Mouse (Mus musculus): ENCODE measurements around the gene Jph2.

Gene Jph2

DNA sequence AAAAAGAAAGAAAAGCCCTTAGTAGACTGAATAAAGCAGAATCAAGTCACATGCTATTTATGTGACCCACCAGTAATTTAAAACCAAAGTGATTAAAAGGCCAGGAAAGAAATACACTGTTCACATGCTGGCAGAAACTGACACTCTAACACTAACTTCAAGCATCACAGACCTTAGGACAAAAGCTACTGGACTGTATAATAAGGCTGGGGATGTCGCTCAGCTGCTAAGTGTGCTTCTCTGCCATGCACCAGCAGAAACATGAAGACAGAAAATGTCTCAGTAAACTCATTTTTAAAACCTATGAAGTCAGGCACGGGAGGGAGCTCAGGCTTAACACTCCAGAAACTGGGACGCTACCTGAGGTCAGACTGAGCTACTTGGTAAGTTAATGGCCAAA is 12.4 kb upstream of the Jph2 start:
- no peak for DNase-seq

DNA sequence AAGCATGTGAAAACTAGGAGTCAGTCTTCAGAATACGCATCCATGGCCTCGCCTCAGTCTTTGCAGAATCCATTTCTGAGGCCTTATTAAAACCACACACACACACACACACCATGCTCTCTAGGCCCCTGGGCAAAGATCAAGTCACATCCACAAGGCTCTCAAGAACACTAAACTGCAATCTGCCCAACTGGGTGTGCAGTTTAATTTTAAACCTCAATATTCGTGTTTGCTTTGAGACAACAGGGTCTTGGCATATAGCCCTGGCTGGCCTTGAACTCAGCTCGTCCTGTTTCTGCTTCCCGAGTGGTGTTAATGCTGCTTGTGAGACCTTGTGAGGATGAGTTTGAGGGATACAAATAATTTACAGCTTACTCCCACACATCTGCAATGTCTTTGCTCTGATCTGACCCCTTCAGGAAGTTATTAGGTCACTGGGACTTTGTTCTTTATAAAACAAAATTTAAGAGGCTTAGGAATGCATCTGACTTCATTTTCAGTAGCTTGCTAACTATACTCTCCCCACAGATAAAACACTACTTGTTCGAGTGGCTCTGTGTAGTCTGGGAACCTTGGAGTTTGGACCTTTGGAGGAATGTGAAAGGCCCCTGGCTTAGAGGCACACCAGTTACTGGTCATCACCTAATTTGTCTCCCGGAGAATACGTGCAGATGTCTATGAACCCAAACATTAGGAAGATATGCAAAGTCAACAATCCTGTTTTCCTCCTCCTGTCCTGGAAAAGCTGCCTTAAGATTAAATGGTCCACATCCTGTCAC is 6.4 kb upstream of the Jph2 start:
- DNase-seq = no peak

DNA sequence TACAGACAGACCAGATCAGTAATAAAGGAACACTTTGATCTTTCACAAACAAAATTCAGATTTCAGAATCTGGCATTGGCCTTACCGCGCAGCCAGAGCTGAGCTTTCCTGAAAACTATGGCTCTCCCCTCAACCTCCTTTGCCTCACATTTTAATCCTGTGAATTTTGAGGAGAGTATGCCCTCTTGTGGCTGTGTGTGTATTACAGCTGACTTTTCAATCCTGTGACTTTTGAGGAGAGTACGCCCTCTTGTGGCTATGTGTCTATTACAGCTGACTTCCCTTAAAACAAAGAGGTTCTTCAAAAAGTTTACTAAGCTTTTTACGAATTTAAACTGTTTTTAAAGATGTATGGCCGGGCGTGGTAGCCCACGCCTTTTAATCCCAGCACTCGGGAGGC is 3.4 kb upstream of the Jph2 start:
- DNase-seq = peak; percentile 69 to 86

DNA sequence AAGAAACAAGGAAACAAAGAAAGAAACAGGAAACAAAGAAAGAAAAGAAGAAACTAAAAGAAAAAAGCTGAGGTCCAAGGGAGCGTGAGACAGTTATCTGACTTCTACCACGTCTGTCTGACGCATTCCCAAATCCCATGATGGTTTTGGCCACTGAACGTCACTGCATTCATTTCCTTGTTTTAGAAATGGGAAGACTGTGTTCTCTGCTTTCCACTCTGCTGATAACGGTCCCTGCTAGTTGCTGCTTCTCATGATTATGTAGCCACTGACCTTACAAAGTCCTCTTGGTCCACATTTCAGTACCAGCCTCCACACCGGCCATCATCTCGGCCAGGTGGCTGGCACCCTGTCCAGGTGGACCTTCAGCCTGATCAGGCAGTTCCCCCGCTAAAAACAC is 1.4 kb upstream of the Jph2 start:
- no peak for DNase-seq

DNA sequence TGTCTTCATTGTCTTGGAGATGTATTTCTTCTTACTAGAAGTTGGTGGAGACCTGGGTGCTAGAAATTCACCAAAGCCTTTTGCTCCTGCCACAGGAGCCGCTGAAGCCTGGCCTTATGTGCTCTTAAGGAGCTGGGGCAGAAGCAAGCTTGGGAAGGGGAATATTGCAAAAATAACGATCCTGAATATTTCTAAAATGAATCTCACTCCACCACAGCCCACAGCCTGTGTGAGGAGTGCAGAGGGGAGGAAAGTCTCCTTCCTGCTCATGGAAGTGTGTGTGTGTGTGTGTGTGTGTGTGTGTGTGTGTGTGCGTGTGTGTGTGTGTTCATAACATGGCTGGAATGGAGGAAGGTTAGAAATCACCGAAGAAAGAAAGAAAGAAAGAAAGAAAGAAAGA is 977 bp upstream of the Jph2 start:
- no peak for DNase-seq

DNA sequence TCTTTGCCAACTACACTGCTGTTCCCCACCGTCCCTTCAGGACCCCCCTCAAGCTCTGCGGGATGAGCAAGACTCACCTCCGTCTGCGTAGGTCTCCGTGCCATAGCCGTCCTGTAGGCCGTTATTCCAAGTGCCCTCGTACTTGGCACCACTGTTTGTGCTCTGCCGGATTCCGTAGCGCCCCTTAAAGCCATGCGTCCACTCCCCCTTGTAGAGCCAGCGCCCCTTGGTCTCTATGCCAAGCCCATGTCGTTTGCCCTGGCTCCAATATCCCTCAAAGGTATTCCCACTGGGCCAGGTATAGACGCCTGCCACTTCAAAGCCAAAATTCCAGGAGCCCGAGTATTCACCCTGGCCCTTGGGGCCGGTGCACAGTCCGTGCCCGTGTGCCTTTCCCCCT is 722 bp downstream of the Jph2 start:
- no peak for DNase-seq

DNA sequence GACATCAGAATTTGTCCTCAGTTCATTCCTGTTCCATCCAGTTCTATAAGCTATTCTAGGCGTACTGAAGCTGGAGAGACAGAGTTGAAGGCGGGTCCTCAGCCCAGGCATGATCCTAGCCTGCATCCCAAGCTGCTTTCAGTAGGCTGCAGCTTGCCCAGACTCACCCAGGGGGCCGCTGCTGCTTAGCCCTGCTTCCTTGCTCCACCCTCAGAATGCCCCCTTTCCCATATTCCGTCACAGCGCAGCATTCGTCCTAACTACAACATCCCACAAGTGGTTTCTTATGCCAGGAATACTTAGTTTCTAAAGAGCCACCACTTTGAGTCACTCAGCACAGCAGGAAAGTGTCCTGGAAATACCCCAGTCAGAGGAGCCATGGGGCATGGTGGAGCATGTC is 2.8 kb downstream of the Jph2 start:
- DNase-seq = no peak

DNA sequence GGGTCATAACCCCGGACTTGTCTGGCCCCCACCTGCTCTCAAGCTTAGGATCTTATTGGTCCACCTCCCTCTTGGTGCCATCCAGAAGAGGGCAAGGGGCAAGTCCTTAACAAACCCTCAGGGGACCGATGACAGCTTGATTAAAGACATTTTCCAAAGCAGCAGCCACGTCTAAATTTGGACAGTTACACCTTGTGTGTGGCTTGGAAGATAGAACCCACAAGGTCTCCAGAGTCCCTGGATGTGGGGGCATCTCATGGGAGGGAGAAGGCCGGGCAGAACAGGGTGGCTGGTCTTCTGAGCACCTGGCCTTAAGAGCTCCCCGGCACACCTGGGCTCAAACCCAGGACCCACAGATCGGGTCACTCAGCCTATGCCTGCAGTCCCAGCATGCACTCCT is 3.8 kb downstream of the Jph2 start:
- no peak for DNase-seq

DNA sequence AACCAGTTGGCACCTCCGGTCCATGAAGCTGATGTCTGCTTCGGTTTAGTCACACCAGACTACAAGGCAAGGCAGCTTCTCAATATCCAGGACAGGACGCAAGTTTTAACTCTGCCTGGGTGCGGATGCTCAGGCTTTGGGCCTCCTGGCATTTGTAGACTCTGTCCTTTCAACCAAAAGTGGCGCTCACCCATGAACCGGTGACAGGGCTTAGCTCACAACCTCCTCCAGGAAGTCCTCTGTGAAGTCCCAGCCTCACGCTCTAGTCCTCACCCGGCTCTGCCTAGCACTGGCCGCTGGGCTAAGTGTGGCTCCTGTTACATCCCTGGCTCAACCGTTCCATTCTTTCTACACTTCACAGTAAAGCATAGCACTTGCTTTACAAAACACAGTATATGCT is 4.6 kb downstream of the Jph2 start:
- DNase-seq = no peak

DNA sequence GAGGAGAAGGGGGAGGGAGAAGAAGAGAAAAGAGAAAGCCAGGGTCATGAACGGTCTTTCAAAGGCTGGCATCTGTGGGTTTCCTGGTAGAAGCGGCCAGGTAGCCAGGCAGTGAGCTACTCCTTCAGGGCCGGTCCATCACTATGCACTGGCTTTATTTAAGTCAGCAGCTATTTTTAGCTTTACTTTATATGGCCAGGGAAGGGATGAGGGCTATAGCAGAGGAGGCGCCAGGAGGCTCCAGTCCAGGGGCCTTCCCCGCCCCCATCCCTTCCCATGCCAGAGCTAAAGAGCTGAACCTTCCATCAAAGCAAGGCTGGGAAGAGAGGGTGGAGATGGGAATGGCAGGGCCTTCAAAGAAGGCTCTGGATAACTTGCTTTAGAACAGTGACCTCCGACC is 5.4 kb downstream of the Jph2 start:
- DNase-seq = no peak

DNA sequence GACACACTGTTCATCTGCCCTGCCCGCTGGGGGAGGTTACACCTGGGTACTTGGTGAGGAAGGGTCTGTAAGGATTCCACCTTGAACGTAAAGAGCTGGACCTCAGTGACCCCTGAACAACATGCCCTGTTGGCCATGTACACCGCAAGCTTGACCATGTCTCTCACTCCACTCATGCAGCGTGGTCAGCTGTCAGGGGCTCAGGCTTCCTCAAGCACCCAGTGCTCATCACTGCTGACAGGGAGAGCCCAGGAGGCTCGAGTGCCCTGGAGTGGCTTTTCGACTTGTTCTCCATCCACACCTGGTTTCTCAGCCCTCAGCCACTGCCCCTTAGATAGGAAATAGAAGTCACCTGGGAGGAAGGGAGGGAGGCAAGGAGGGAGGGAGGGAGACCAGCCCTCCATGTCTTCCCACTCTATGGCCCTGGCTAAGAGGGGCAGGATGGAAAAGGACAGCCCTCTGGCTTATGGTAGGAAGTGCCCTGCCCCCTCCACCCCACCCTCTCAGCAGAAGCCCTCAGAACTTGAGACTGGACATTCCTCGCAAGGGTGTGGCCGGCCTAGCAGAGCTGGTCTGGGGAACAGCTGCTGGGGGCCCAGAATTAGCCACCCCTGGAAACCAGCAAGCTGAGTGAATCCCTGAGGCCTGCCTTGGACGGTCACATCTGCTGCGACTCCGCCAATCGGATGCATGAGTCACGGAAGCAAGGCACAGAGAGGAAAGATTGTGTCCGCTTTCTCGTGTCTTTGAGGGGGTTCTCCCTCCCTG is 11.2 kb downstream of the Jph2 start:
- DNase-seq = no peak

DNA sequence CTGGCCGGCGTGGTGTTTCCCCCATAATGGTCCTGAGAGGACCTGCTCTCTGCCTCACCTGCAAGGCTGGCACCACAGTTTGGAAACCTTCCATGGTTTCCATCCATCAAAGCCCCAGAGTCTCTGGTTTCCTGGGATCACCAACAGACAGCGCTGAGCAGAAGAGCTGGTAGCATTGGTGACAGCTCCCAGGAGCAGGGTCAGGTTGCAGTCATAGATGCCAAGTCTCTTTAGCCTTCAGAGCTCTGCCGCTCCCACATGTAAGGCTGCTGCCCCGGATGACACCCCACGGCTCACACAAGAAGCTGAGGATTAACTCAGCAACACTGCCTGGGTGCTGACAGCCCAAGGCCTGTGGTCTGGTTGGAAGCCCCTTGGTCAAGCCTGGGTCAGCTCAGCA is 12.7 kb downstream of the Jph2 start:
- DNase-seq = no peak

DNA sequence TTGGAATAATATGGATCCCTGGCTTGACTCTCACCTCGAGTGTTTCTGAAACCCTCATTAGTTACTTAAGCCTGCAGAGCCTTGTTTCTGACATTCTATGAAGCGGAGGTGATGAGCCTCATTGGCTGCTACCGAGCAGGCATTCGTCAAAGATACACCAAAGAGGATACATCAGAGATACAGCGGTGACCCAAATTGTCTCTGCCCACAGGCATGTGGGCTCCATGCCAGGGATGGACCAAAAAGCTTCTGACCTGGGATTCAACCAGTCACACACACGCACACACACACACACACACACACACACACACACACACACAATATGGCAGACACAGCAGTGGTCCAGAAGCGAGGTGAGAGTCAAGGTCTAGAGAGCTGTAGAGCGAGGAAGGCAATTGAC is 16.5 kb downstream of the Jph2 start:
- peak in 1 of 2 experiments; percentile 9 for DNase-seq

DNA sequence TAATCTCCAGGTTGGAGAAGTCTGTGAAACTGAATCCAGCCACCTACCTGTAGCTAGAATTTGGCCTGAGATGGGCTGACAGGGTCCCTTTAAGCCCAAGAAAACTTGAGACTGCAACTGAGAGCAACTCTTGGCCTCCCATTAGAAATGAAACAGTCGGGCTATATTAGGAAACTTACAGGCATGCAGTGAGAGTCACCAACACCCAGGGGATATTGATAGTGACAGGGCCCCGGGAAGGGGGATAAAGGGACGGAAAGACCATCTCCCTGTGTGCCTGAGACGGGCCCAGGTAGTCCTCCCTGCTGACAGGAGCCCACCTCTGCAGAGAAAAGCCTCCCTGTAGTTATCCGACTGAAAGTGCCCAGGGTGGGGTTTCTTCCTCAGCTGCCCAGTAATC is 18.4 kb downstream of the Jph2 start:
- DNase-seq = no peak

DNA sequence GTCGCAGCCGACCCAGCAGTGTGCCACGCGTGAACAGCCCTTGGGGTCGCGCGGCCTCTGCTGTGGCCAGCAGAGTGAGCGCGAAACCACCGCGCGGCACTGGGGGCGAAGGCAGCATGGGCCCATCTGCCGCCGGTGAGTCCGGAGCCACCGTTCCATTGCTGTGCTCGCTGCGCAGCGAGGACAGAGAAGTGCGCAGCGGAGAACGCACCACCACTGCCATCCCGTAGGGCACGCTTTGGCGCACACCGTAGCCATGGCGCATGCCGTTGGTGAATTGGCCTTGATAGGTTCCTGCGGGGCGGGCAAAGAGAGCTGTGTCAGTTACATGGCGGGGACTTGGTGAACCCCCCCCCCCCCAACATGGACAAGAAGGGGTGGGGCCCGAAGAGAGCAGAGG is 21.7 kb downstream of the Jph2 start:
- no peak for DNase-seq

DNA sequence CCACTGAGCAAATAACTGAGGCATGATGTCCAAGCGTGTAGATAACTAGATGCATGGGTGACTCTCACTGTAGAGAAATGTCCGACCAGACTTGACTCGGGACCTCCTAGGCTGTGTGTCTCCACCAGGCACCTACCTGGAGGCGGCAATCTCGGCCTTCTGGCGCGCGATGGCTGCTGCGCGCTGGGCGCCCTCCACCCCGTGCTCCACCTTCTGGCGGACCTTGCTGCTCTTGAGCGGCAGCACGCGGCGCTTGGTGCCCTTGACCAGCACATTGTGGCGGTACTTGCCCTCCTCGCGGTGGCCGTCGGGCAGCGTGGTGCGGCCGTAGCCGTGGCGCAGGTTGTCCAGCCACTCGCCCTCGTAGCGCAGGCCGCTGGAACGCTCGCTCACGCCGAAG is 22.3 kb downstream of the Jph2 start:
- DNase-seq = no peak

DNA sequence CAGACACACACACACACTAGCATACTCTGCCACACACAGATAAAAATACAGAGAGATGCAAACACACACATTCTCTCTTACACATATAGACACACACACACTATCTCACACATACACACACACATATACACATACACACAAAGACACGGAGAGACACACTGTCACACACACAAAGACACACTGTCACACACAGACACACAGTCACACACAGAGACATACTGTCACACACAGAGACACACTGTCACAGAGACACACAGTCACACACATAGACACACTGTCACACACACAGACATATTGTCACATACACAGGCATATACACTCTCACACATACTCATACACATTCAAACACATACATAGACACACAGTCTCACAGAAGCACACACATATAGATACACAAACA is 25.2 kb downstream of the Jph2 start:
- no peak for DNase-seq

DNA sequence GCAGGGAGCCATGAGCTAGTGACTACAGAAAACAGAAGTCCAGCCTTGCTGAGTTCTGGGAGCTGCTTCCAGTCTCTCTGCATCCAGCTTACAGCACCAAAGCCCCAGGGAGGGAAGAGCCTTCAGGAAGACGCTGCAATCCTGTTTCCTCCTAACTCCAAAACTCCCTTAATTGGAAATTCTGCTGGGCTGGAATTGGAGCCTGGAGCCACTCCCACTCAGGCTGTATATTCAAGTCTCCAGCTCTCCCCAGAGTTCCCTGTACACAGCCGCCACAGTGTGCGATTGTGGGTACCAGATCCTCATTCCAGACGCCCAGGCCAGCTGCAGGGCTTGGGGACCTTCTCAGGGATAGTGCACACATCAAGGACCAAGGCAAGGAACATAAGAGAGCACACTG is 27.6 kb downstream of the Jph2 start:
- DNase-seq = no peak

DNA sequence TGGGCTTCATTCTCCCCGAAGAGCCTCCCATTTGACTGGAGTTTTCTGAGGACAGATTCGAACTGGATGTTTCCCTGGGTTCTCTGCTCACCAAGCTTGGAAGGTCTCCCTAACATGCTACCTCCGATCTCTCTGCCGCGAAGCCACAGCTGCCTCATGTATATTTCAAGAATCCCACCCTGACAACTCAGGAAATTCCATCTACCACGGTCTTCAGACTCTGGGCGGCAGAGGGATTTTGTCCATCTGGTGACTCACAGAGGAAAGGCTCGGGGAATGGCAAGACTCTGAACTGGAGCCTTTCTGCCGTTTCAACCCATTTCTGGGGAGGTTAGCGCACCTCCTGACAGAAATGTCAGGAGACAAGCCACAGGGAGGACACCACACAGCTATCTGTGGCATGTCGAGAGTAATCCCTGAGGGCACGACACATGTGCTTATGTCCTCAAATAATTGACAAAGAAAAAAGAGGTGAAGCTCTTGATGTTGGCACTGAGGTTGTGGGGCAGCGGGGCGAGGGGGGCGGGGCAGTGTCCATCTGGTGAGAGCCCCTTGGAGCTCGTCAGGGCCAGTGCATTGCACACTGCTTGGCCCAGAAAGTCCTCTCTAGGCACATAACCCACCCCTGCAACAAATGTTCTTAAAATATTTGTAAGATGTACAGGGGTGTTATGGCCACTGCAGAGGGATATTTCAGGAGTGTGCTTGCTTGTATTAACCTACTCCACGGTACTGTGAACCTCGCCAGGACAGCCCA is 32.8 kb downstream of the Jph2 start:
- DNase-seq = no peak

DNA sequence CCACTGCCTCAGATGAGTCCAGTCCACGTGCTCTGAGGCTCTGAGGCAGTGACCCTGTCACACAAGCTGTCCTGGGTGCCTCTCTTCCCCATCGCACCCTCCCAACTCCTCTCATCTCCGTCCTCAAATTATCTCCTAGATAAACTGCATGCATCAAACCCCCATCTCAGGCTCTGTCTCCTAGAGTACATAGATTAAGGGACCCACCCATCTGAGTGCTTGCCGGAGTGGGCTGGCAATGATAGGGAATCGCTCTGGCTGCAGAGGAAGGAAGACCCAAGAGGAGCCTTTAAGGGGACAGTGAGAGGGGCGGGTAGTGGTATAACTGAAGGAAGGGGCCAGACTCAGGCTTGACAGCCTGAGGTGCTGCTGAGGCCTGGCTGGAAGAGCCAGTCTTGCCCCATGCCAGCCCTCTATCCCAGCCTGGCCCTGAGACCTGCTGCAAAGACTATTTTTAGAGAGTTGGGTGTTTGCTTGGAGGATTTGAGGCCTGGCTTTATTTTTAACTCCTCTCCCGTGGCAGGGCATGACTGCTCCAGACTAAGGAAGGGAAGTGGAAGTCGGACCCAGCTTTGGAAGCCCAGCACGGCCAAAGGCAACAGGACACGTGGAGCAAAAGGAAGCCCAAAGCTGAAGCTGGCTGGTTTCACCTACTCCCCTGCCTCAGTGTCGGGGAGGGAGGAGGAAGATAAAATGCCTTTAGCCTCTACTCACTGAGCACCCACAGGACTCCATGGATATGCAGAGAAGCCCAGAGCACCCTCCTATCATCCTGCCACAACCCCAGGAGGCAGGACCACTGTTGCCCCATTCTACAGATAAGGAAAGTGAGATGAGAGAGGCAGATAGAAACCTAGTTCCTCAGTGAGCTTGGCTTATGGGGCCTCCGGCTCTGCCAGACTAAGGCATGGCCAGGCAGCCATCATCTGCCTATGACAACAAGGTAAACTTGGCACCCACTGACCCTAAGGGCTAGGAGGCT is 34.6 kb downstream of the Jph2 start:
- DNase-seq = no peak

DNA sequence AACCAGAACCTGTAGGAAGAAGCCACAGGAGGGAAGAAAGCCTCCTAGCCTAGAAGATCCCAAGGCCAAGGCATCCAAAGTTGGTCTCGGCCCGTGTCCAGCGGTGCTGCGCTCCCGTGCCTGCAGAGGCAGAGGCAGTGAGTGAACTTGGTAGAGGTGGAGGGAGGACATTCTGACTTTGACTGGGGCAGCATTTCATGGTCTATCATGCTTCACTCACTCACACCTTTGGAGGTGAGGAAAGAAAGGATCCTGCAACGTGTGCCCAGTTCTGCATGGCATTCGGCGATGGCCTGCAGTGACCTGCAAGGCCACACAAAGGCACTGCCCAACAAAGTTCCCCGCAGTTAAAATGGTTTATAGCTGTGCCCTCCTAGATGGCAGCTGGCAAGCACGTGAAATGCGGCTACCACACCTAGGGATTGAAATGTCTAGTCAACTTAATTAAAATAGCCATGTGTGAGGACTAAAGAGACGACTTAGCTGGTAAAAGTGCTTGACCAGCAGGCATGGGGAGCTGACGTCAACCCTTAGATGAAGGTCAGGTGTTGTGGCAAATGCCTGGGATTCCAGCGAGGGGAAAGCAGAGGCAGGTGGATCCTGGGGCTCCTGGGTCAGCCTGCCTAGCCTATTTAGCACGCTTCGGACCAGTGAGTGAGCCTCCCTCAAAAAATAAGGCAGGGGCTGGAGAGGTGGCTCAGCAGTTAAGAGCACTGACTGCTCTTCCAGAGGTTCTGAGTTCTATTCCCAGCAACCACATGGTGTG is 36.8 kb downstream of the Jph2 start:
- DNase-seq = no peak

DNA sequence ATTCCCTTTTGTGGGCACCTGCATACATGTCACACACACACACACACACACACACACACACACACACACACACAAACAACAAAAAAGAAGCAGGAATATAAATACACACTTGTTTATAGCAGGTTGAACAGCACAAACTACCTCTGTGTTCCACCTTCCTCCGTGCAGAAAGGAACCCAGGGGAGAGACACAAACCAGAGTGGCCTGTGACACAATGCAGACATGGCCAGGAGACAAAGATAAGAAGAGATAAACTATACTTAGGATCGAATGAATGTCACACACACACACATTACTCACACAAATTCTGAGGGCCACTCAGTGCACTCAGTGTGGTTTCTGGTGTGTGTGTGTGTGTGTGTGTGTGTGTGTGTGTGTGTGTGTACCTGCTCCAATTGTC is 38.5 kb downstream of the Jph2 start:
- no peak for DNase-seq

Measured in cerebellum, postnatal 36 days (tissue).